8 mouse cellular contexts compared by ENCODE assay signal in genomic region chr1:190978511-190979073, GRCm38 (mm10). TPM values are rescaled to one million over a fixed set of nuclear protein-coding genes. Genes with fewer than 3 reads are reported as not detected.
DNase-seq lines count a peak whose midpoint lies in the region; ATAC-seq lines count a peak whose summit lies in the region.

No protein-coding gene starts in this region.

- H3K4me3 ChIP-seq in embryonic facial prominence, embryonic 15.5 days (replicated peaks), result peak overlapping the region; percentile 60
- peak overlapping the region; percentile 72 for H3K4me3 ChIP-seq in intestine, embryonic 14.5 days (ENCODE audit: low read depth, low read length)

- H3K9me3 ChIP-seq in embryonic facial prominence, embryonic 15.5 days (replicated peaks), result no peaks in the 10 kb centered on the region
- H3K9me3 ChIP-seq in intestine, embryonic 14.5 days (ENCODE audit: control insufficient read depth, low read length), result no peaks in the 10 kb centered on the region

- H3K9ac ChIP-seq in embryonic facial prominence, embryonic 15.5 days, result peak overlapping the region; percentile 69
- peak overlapping the region; percentile 54 for H3K9ac ChIP-seq in intestine, embryonic 14.5 days (ENCODE audit: low read length)

- H3K4me2 ChIP-seq in embryonic facial prominence, embryonic 15.5 days (replicated peaks), result peak overlapping the region; percentile 96
- peak overlapping the region; percentile 97 for H3K4me2 ChIP-seq in intestine, embryonic 14.5 days (ENCODE audit: low read length)

- peak overlapping the region; percentile 95 for H3K27ac ChIP-seq in embryonic facial prominence, embryonic 15.5 days (replicated peaks)
- H3K27ac ChIP-seq in intestine, embryonic 14.5 days (ENCODE audit: low read depth), result peak overlapping the region; percentile 93

- no peak for ATAC-seq in CD4-positive, CD25-positive, alpha-beta regulatory T cell, adult 4 months
- ATAC-seq in embryonic facial prominence, embryonic 15.5 days (ENCODE audit: insufficient number of reproducible peaks, low FRiP score, low TSS enrichment, low read depth), result peak; percentile 81
- peak; percentile 75 for ATAC-seq in intestine, embryonic 14.5 days (replicated peaks; ENCODE audit: low FRiP score, low TSS enrichment, low read depth)

- WGBS in embryonic facial prominence, embryonic 15.5 days, result under 1% methylated on average over 45 of the region's 46 CpGs
- 1% methylated on average over 44 of the region's 46 CpGs for WGBS in intestine, embryonic 14.5 days

- H3K4me1 ChIP-seq in embryonic facial prominence, embryonic 15.5 days, result peaks cover 24% of the 10 kb centered on the region
- peaks cover 21% of the 10 kb centered on the region for H3K4me1 ChIP-seq in intestine, embryonic 14.5 days (replicated peaks; ENCODE audit: control insufficient read depth, insufficient read depth, low read length)

- H3K36me3 ChIP-seq in embryonic facial prominence, embryonic 15.5 days, result 0 out of 2 replicates have a peak, but pooled peaks cover 18% of the 10 kb centered on the region
- H3K36me3 ChIP-seq in intestine, embryonic 14.5 days (ENCODE audit: control insufficient read depth, insufficient read depth, low read length), result peaks cover 26% of the 10 kb centered on the region

- H3K27me3 ChIP-seq in embryonic facial prominence, embryonic 15.5 days, result no peaks in the 10 kb centered on the region
- no peaks in the 10 kb centered on the region for H3K27me3 ChIP-seq in intestine, embryonic 14.5 days (replicated peaks; ENCODE audit: control insufficient read depth, insufficient read depth, low read length)

- DNase-seq in CD4-positive, CD25-positive, alpha-beta regulatory T cell, adult 2 months (ENCODE audit: low read depth, low spot score), result peak; percentile 12
- peak; percentile 44 to 49 for DNase-seq in right cerebral cortex, postnatal 10 days (ENCODE audit: low spot score in 2 of 2)
- no peak for DNase-seq in right cerebral cortex, postnatal 36 days (ENCODE audit: low spot score in 2 of 2)
- DNase-seq in intestine, embryonic 14.5 days (ENCODE audit: low spot score), result peak; percentile 88
- DNase-seq in mesoderm, embryonic 11.5 days (ENCODE audit: low read depth, low spot score), result peak; percentile 47
- peak; percentile 23 to 38 for DNase-seq in thymus, postnatal 36 days

RNA-seq across cellular contexts. Expression of gene Vash2, which starts 0.5 kb away (rescaled TPM):
- under 1 TPM; 0.78 to 0.84 TPM for polyA plus RNA-seq in CD4-positive, CD25-positive, alpha-beta regulatory T cell, adult 4 months (2017; shearing (Covaris generic))
- polyA plus RNA-seq in embryonic facial prominence, embryonic 15.5 days (2015; fragmentation: Nextera tagmentation; extraction: Ambion mirVana), result 45.3 and 49.0 TPM in 2 replicates
- polyA plus RNA-seq in intestine, embryonic 14.5 days (2014; fragmentation: Nextera tagmentation; extraction: Ambion mirVana), result 32.7 and 38.9 TPM in 2 replicates

RNA-seq across cellular contexts. Expression of gene Flvcr1, which starts 47.4 kb away (rescaled TPM):
- polyA plus RNA-seq in CD4-positive, CD25-positive, alpha-beta regulatory T cell, adult 4 months (2017; shearing (Covaris generic)), result 10 to 100 TPM in 1 of 2 experiments, 1 to 10 TPM in 1; 5.6 to 10.8 TPM
- 5.7 and 5.9 TPM in 2 replicates for polyA plus RNA-seq in embryonic facial prominence, embryonic 15.5 days (2015; fragmentation: Nextera tagmentation; extraction: Ambion mirVana)
- polyA plus RNA-seq in intestine, embryonic 14.5 days (2014; fragmentation: Nextera tagmentation; extraction: Ambion mirVana), result 8.4 and 9.5 TPM in 2 replicates

RNA-seq across cellular contexts. Expression of gene Angel2, which starts 53.7 kb away (rescaled TPM):
- polyA plus RNA-seq in CD4-positive, CD25-positive, alpha-beta regulatory T cell, adult 4 months (2017; shearing (Covaris generic)), result 10 to 100 TPM; 53.2 to 55.8 TPM
- 40.3 and 45.7 TPM in 2 replicates for polyA plus RNA-seq in embryonic facial prominence, embryonic 15.5 days (2015; fragmentation: Nextera tagmentation; extraction: Ambion mirVana)
- polyA plus RNA-seq in intestine, embryonic 14.5 days (2014; fragmentation: Nextera tagmentation; extraction: Ambion mirVana), result 37.0 and 38.0 TPM in 2 replicates

RNA-seq across cellular contexts. Expression of gene Spata45, which starts 57.8 kb away (rescaled TPM):
- not detected for polyA plus RNA-seq in CD4-positive, CD25-positive, alpha-beta regulatory T cell, adult 4 months (2017; shearing (Covaris generic))
- polyA plus RNA-seq in embryonic facial prominence, embryonic 15.5 days (2015; fragmentation: Nextera tagmentation; extraction: Ambion mirVana), result not detected in 2 replicates
- polyA plus RNA-seq in intestine, embryonic 14.5 days (2014; fragmentation: Nextera tagmentation; extraction: Ambion mirVana), result not detected in 2 replicates

Comparison
In these comparisons a context has a peak if more than half of its experiments do, and no peak if none do; other contexts are left out.
1. DNase-seq: peak in CD4-positive, CD25-positive, alpha-beta regulatory T cell, adult 2 months (single experiment), right cerebral cortex, postnatal 10 days (2 of 2), intestine, embryonic 14.5 days (single experiment), mesoderm, embryonic 11.5 days (single experiment) and thymus, postnatal 36 days (2 of 2); none in right cerebral cortex, postnatal 36 days (0 of 2).
2. RNA of gene Vash2, which starts 0.5 kb away (polyA plus RNA-seq): 45.3 to 49.0 TPM in embryonic facial prominence, embryonic 15.5 days and 32.7 to 38.9 TPM in intestine, embryonic 14.5 days; 0.78 to 0.84 TPM in CD4-positive, CD25-positive, alpha-beta regulatory T cell, adult 4 months; every median in the first group is over 10 times any median in the second.